Mouse (Mus musculus) lung, adult 2 months (tissue): Measurements from ENCODE around the gene Psmd6.

Experiments
- CTCF ChIP-seq: fragments of 200-500 bp; IDR thresholded peaks from 2 replicates; pipeline ENCODE4 v1.5.1; 2011; ENCODE audit warnings: mild to moderate bottlenecking, low read length, control low read depth; ENCODE audit not compliant: insufficient read depth
- POLR2A ChIP-seq: fragments of 200-500 bp; IDR thresholded peaks from 2 replicates; pipeline ENCODE4 v1.6.1; 2011; ENCODE audit warnings: low read depth, mild to moderate bottlenecking, control low read depth, low read length, borderline replicate concordance; ENCODE audit errors: extremely low read depth

- TF ChIP-seq CTCF (no peak), POLR2A (no peak)
Measured at GRCm38 (mm10) chr14:14070541-14071315, 50.1 kb downstream of the Psmd6 start.
